Mouse (Mus musculus) erythroblast, embryonic 14.5 days (primary cell): ENCODE results near the gene Fntb. TPM values are rescaled to one million over a fixed set of nuclear protein-coding genes. Genes with fewer than 3 reads are reported as not detected.
"Not testable (repeated sequence)": the region's sequence is repeated elsewhere in the genome, so short reads cannot be mapped to it uniquely, and the experiment has no call there.

Experiments
- H3K27me3 ChIP-seq: 2 replicates; pipeline ENCODE4 v1.6.1; 2012; ENCODE audit warnings: inconsistent platforms; ENCODE audit not compliant: control insufficient read depth
- H3K36me3 ChIP-seq: 2 replicates; pipeline ENCODE4 v1.6.1; 2012; ENCODE audit warnings: mild to moderate bottlenecking, inconsistent platforms; ENCODE audit not compliant: control insufficient read depth
- H3K4me1 ChIP-seq: 2 replicates; pipeline ENCODE4 v1.6.1; 2012; ENCODE audit warnings: inconsistent platforms; ENCODE audit not compliant: control insufficient read depth
- H3K4me3 ChIP-seq: replicated peaks from 2 replicates; pipeline ENCODE3; 2012; ENCODE audit warnings: moderate library complexity, mild to moderate bottlenecking, inconsistent platforms
- H3K9me3 ChIP-seq: 2 replicates; pipeline ENCODE4 v1.6.1; 2012; ENCODE audit warnings: low read length, inconsistent platforms, mixed read lengths; ENCODE audit not compliant: control insufficient read depth
- GATA1 ChIP-seq: IDR thresholded peaks from 2 replicates; pipeline ENCODE4 v1.6.1; 2012; ENCODE audit warnings: low read length, inconsistent platforms, mixed read lengths
- TAL1 ChIP-seq: IDR thresholded peaks from 3 replicates; pipeline ENCODE4 v1.6.1; 2012; ENCODE audit warnings: low read length, inconsistent platforms, mixed read lengths
- polyA plus RNA-seq: library from polyadenylated mRNA; stranded (reverse); fragments of >175 nt; gene quantifications from 2 replicates; pipeline ENCODE4 v1.2.3, GENCODE M21; 2012

The Fntb gene
- polyA plus RNA-seq, 1 experiment, result 6.1 TPM

DNA sequence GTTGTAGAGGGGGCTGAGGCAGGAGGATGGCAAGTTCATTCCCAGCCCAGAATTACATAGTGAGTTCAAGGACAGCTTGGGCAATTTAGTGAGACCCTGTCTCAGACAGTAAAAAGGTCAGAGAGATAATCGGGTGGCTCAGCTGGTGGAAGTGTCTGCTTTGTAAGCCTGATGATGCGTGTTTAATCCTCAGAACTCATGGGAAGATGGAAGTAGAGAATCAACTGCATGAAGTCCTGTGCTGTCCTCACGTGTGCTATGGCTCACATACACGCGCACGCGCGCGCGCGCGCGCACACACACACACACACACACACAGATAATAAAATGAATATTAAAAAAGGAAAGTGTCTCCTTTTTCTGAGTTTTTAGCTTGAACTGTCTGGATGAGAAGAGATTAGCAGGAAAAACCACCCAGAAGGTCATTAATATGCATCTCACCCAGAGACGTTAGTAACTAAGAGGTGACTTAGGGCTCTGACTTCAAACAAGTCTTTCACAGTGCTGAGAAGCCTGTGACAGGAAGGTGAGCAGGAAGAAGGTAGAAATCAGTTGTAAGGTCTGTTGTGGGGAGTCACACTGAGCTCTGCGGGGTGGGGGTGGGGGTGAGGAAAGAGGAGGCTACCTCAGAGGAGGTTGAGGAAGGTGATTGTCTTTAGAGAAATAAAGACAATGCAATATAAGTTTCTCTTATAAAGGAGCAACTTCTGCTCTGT, 79.1 kb downstream of the Fntb start:
- H3K27me3 ChIP-seq, result no peaks in the 10 kb centered on the region
- no peak for TF ChIP-seq TAL1
- peaks cover 4% of the 10 kb centered on the region for H3K4me1 ChIP-seq
- H3K4me3 ChIP-seq, result no peak overlapping the region
- peaks cover 13% of the 10 kb centered on the region for H3K36me3 ChIP-seq
- H3K9me3 ChIP-seq, result no peaks in the 10 kb centered on the region

DNA sequence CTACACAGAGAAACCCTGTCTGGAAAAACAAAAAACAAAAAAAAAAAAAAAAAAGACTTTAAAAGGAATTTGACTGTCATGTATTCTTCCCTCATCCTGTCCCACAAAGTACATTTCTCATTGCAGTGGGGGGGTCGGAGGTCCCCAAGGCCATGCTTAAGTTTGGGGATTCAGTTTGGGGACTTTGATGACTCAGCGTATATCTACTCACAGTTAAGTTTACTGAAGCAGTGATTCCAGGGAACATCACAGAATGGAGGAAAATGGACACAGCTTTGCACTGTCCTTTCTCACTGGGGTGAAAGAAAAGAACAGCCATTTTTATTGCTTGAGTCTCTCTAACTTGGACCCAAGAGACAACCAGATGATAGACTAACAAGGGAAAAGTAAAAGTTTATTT, 87.0 kb downstream of the Fntb start:
- no peak overlapping the region for H3K4me3 ChIP-seq
- H3K9me3 ChIP-seq, result no peaks in the 10 kb centered on the region
- no peaks in the 10 kb centered on the region for H3K27me3 ChIP-seq
- TF ChIP-seq GATA1 (no peak), TAL1 (no peak)
- H3K36me3 ChIP-seq, result peaks cover 2% of the 10 kb centered on the region
- H3K4me1 ChIP-seq, result peaks cover 3% of the 10 kb centered on the region

DNA sequence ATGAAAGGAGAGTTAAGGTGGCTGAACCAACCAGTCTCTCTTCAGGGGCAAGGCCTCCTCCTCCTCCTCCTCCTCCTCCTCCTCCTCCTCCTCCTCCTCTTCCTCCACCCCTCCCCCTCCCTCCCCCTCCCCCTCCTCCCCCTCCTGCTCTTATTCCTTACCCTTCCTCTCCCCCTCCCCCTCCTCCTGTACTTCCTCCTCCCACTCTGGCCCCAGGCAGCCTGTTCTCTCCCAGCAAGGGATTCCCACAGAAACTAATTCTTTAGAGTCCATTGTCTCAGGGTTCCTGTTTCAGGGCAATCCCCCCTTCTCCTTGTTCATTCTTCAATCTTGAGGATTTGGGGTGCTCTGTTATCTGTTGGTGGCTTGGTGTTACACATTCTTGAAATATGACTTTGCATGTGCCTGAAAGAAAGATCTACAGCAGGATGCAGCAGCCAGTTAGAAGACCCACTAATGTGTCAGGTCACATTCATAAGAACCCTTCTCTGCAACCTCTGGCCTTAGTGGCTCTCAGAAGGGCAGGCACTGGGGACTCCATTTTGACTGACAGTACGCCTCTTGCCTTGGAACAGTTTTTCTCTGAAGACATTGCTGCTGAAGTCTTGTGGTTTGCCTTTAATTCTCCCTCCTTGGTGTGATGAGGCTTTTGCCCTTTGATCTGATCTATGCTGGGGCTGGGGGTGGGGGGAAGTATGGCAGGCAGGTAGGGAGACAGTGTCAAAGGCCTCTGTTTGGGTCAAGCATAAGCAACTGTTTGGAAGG, 88.2 kb downstream of the Fntb start:
- no peak for TF ChIP-seq GATA1
- no peak overlapping the region for H3K4me3 ChIP-seq
- H3K4me1 ChIP-seq, result peaks cover 3% of the 10 kb centered on the region
- H3K9me3 ChIP-seq, result no peaks in the 10 kb centered on the region
- no peaks in the 10 kb centered on the region for H3K27me3 ChIP-seq
- peaks cover 2% of the 10 kb centered on the region for H3K36me3 ChIP-seq

DNA sequence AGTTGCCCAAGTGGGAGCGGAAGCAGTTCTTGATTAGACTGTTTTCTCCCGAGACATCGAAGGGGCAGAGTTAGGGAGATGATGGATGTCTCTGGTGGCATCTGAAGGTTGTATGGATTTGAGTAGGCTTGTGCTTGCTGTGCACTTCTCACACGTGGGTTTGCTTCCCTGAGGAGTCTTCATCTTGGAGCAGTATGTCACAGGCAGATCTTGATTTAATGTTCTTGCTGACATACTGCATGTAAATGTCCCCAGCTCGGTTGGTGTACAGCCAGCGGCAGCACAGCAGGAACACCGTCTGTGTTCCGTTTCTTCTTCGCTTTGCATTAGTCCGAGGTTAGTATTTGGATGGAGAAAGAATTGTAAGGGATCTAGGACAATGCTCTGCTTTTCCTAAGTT, 91.7 kb downstream of the Fntb start:
- Histone ChIP-seq H3K4me3 (no peak overlapping the region), H3K9me3 (no peaks in the 10 kb centered on the region), H3K4me1 (peaks cover 13% of the 10 kb centered on the region), H3K36me3 (peaks cover 2% of the 10 kb centered on the region), H3K27me3 (no peaks in the 10 kb centered on the region)
- TF ChIP-seq GATA1 (no peak), TAL1 (no peak)

DNA sequence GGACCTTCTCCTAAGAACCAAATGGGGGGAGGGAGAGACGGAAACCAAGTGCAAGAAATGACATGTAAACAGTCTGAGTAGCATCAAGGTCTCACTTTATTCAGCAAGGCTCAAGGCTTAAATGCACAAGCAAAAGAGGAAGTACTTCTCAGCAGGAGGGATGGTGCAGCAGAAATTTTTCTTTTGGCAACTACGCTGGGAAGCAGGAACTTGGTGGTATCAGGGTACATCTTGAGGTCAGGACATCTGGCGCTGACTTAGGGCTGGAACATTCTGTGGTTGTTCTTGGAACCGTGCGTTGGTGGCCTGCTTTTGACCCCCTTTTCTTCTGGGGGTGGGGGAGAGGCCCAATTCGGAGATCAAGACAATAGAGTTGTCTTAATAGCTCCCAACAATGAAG, 93.4 kb downstream of the Fntb start:
- not testable (repeated sequence) for H3K27me3 ChIP-seq, H3K4me3 ChIP-seq, H3K9me3 ChIP-seq, H3K36me3 ChIP-seq
- H3K4me1 ChIP-seq, result peaks cover 11% of the 10 kb centered on the region

DNA sequence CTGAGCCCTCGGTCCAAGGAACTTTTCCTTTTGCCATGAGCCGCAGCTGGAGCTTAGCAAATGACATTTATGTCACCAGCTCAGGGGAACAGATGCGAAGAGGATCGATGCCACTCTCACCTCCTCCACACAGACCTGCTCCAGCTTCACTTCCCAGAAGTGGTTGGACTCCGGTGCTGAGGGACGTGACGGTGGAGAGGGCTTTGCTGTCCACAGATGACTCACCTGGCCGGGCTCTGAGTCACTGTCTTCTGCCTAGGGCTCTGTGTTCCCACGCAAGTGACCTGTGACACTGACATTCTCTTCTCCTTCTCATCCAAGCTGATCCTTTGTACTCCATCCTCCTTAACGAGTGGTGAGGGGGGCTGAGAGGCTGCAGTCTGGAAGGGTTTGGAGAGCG, 98.3 kb downstream of the Fntb start:
- no peaks in the 10 kb centered on the region for H3K9me3 ChIP-seq
- no peaks in the 10 kb centered on the region for H3K27me3 ChIP-seq
- TF ChIP-seq TAL1 (no peak), GATA1 (no peak)
- H3K4me3 ChIP-seq, result no peak overlapping the region
- H3K4me1 ChIP-seq, result peaks cover 10% of the 10 kb centered on the region
- H3K36me3 ChIP-seq, result peaks cover 12% of the 10 kb centered on the region

DNA sequence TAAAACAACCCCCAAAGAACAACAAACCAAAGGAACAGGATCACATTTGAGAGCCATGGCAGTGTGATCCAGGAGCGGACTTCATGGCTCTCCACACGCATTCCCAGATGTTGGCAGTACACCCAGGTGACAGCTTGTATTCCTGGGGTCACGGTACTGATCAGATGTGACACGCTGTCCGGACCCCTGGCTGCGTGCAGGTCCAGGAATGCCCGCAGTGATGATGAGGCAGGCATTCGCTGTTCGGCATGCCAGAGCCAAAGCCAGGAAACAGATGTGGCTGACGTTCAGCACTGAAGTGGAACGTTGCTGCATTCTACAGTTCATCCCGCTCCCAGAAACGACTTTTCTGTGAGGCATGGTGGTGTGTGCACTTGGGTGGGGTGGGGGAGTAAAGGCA, 99.9 kb downstream of the Fntb start:
- peaks cover 12% of the 10 kb centered on the region for H3K36me3 ChIP-seq
- TF ChIP-seq GATA1 (no peak), TAL1 (no peak)
- peaks cover under 1% of the 10 kb centered on the region; the same call in 1 of the 2 replicates for H3K4me1 ChIP-seq
- H3K9me3 ChIP-seq, result no peaks in the 10 kb centered on the region
- no peaks in the 10 kb centered on the region for H3K27me3 ChIP-seq
- H3K4me3 ChIP-seq, result no peak overlapping the region

DNA sequence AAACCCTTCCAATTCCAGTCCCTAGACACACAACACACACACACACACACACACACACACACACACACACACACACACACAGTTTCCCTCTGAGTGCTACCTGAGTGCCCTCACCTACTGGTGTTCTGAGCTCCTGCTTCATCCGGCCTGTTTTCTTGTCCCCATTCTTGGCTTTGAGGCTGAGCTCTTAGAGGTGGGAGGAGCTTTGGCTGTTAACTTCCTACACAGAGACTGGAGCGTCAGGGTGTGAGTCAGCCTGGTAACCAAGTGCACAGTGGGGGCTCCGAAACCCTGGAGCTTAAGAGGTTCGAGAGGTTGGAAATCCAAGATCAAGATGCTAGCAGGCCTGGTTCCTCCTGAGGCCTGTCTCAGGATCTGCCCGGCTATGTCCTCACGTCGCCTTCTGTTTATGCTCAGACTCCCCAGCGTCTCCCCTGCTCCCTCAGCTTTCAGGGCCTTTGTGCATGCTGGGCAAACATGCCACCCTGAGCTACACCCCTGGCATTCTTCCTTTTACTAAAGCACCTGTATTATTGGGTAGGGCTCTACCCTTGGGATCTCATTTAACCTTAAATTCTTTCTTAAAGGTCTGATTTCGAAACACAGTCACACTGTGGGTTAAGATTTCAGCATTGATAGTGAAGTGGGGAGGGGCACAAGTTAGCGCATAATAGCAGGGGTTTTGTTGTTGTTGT, 102.3 kb downstream of the Fntb start:
- no peaks in the 10 kb centered on the region for H3K9me3 ChIP-seq
- H3K4me1 ChIP-seq, result no peaks in the 10 kb centered on the region
- no peak for TF ChIP-seq GATA1
- TF ChIP-seq TAL1, result no peak
- H3K27me3 ChIP-seq, result no peaks in the 10 kb centered on the region
- no peak overlapping the region for H3K4me3 ChIP-seq
- H3K36me3 ChIP-seq, result peaks cover 11% of the 10 kb centered on the region

DNA sequence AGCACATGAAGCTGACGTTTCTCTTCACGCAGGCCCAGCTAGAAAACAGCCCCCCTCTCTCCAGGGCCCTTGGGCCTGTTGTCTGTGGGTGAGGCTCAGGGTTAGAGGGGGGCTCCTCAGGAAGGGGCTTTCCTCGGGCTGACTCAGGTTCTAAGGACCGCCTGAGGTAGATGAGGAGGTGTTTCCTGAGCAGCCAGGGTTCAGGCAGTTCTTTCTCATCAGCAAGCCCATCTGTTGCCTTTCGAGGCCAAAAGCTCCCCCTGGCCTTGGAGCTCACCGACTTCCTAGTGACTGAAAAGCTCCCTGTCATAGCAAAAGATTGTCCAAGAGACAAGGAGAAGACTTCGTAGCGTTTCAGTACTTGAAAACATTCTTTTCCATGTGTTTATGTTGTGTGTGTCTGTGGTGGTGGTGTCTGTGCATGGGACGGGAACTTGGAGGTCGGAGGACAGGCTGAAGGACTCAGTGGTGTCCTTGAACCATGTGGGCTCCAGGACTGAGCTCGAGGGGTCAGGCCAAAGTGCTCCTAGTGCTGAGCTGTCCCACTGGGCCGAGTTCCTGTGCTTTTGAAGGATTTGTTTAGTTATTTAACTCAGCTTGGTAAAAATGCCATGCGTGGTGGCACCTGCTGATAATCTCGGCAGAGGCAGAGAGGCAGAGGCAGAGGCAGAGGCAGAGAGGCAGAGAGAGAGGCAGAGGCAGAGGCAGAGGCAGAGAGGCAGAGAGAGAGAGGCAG, 103.2 kb downstream of the Fntb start:
- Histone ChIP-seq H3K4me1 (no peaks in the 10 kb centered on the region), H3K4me3 (no peak overlapping the region), H3K36me3 (peaks cover 15% of the 10 kb centered on the region), H3K27me3 (no peaks in the 10 kb centered on the region), H3K9me3 (no peaks in the 10 kb centered on the region)
- TF ChIP-seq GATA1, result no peak
